Mouse (Mus musculus) testis, adult 2 months (tissue): ENCODE results near the gene Gm10188.

ENCODE experiments used
- CTCF ChIP-seq: fragments of 200-500 bp; IDR thresholded peaks from 2 replicates; pipeline ENCODE4 v1.5.1; 2012; ENCODE audit warnings: low read depth, mild to moderate bottlenecking, inconsistent platforms, low read length, moderate library complexity; ENCODE audit not compliant: control insufficient read depth, insufficient read depth, insufficient replicate concordance
- POLR2A ChIP-seq: fragments of 200-500 bp; IDR thresholded peaks from 2 replicates; pipeline ENCODE4 v1.6.1; 2012; ENCODE audit warnings: low read depth, mild to moderate bottlenecking, inconsistent platforms, low read length, moderate library complexity; ENCODE audit not compliant: control insufficient read depth

DNA sequence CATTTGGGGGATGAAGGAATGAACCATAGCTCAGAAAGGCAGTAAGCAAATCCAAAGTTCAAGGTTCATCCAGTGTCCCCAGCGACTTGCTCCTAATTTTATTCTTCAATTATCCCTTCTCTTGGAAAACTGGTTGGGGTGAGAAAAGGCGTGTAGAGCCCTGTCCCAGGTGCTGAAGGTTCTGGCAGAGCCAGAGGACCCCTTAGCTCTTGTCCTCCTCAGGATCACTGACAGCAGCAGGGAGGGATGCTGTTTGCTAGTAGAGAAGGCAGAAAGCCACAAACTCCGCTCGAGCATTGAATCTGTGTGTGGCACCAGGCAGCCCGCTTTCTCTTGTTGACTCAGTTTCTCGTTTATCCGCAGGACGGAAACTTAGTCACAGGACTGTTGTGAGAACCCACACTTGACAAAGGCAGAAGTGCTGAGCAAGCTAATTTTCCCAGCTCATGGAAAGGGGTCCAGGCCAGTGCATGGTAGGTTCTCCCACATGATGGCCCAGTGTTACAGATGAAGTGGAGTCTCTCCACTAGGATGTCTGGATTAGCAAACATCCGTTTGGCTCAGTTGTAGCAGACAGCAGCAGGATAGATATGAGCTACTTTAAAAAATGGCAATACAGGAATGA lies 41.0 kb downstream of the Gm10188 start:
- TF ChIP-seq CTCF (no peak), POLR2A (no peak)
